Mouse (Mus musculus) ovary, postnatal 10 days (tissue): ENCODE data around the gene Ubxn6.

Source experiments
- DNase-seq: peaks from one replicate; pipeline ENCODE4 v3.0.0; 2022; ENCODE audit warnings: low spot score

Ubxn6 gene

DNA sequence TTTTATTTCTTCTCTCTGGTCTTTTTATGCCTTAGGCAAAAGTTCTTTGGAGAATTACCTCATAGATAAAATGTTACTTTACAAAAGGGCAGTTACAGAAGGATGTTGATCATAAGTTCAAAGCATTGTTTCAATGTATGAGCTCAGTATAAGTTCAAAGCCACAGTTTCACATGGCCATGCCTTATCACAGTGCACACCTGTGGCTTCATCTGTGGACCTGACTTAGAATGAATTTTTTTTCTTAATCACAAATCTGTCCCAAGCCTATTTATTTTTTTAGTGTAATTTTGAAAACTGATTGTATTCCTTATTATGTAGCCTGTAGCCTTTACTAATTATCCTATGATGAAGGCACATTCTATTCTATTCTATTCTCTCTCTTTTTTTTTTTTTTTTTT is 19.9 kb downstream of the Ubxn6 start:
- no peak for DNase-seq

- DNase-seq = no peak
Observed at GRCm38 (mm10) chr17:56051369-56051768, 23.5 kb downstream of the Ubxn6 start.

DNA sequence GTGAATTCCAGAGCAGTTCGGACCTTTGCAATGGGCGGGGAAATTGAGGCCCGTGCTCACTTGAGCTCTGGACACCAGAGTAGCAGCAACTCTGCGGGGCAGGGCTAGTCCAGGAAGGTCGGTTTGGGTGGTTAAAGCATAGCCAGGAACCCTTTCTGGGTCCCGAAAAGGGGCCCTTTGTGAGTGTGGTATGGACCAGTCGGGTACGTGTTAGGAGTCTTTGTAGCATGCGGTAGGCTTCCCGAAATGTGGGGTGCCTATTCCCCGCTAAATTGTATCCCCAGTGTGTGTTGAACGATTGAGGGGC is 34.0 kb downstream of the Ubxn6 start:
- no peak for DNase-seq

DNA sequence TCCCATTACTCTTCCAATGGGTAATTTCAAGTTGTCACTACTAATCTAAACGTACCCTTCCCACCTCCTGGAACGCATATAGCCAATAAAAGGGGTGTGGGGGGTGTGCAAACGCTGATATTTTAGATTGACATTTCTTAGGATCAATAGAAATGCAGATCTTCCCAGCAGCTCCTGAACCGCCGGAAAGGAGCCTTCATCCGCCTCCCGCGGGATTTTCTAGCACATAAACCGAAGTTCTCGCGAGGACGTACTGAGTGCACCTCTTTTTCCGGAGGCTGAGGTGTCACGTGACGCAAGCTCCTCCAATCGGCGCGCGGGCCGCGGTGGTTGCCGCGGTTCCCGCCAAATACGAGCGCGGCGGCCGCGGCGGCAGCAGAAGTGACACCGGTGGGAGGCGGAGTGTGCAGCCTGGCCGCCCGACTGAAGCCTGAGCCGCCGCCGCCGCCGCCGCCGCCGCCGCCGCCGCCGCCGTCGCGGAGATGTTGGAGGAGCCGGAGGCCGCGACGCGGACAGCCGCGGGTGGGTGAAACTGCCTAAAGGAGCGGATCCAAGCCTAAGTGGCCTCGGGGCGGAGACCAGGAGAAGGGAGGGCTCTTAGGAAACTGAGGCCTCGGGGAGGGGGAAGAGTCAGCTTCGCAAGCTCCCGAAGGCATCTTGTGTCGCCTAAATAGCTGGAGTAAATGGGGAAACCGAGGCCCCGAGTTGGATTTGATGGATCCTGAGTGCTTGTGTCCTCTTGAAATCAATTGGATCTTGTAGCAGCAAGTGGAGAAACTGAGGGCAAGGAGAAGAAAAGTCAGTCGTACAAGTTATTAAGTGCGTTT is 34.6 kb downstream of the Ubxn6 start, which contains the start of gene Chaf1a:
Gene Chaf1a (plus strand): TSS at position 410 of the 827 bp plus-strand sequence.
- peak; percentile 87 for DNase-seq

GRCm38 (mm10) chr17:56039345-56039744 is 35.5 kb downstream of the Ubxn6 start:
- no peak for DNase-seq

GRCm38 (mm10) chr17:56038583-56039261 is 36.1 kb downstream of the Ubxn6 start:
- no peak for DNase-seq

DNA sequence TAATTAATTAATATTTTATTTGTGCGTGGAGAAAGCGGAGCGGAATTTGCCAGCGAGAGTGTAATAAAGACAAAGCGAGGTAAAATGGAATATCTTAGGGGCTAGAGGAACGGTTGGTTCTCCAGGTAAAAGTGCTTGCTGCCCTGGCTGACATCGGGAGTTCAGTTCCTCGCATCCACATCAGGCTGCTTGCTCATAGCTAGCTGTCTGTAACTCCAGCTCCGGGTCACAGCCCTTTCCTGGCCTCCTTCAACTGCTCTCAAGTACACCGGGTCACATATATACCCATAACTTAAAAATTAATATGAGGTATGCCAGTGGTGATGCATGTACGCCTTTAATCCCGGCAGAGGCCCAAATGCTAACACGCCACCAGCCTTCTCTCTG is 37.9 kb downstream of the Ubxn6 start:
- DNase-seq = no peak

DNA sequence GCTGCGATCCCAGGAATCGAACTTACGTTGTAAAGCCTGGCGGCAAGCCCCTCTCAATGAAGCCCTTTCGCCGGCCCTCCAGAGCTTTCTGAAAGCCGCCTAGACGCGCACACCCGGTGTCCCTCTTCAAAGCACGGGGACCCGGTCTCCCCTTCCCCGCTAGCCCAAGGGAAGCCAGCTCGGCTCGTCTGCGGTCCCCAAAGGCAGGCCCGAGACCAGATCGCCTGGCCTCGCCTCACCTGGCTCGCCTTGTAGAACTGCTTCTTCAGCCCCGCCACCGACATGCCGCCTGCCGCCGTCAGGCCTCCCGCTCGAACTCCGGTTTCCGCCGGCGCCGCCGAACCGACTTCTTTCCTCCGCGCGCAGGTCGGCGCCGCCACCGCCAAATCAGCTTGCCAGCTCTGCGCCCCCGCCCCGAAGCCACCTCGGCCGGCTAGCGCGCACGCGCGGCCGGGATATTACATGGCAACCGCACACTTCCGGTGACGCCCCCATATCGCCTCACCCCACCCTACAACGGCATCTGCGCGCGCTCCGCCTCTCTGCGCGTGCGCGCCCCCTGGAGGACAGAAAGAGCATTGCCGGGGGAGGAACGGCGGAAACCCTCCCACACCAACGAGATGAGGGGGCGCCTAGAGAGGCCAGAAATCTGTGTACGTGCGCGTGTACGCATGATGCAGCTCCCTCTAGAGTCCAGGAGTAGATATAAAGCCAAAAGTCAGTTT is 38.5 kb downstream of the Ubxn6 start, which contains the start of gene Sh3gl1:
Gene Sh3gl1 (minus strand): TSS at position 460 of the 725 bp plus-strand sequence.
- DNase-seq = peak; percentile 97

- DNase-seq = no peak
Observed at GRCm38 (mm10) chr17:56035216-56035615, 39.6 kb downstream of the Ubxn6 start.

DNA sequence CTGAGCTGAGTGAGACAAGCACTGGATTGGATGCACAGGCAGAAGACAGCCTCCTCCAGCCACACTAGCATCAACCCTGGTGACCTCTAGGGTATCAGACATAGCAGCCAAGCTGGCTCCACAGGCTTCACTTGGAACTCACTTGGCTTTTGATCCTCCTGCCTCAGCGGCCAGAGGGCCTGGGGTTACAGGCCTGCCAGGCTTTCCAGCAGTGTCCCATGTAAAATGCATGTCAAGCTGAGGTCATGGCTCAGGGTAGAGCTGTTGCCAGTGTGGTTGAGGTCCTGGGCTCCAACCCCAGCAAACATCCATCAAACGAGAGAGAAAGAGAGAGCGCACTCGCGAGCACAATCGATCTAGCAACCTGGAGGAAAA is 40.1 kb downstream of the Ubxn6 start:
- DNase-seq = no peak

GRCm38 (mm10) chr17:56034040-56034725 is 40.6 kb downstream of the Ubxn6 start:
- DNase-seq = no peak

DNA sequence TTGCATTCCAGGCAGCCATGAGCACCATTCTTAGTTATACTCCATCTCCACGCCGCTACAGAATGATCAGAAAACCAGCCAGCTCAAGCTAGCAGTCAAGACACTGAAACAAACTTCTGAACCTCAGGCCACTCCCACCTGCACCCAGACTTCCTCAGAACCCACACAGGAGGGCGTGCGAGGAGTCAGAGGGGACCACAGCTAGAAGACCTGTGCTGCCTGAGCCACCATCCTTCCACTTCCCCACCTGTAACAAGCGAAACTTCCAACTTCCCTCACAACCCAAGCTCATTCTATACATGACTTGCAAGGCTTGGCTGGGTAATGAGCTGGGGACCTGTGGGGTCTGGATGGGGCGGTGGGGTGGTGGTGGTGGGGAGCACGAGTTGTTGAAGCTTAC is 42.0 kb downstream of the Ubxn6 start:
- DNase-seq = no peak

- DNase-seq = no peak
Observed at GRCm38 (mm10) chr17:56032127-56032733, 42.6 kb downstream of the Ubxn6 start.

GRCm38 (mm10) chr17:56031431-56031830 is 43.4 kb downstream of the Ubxn6 start:
- no peak for DNase-seq

DNA sequence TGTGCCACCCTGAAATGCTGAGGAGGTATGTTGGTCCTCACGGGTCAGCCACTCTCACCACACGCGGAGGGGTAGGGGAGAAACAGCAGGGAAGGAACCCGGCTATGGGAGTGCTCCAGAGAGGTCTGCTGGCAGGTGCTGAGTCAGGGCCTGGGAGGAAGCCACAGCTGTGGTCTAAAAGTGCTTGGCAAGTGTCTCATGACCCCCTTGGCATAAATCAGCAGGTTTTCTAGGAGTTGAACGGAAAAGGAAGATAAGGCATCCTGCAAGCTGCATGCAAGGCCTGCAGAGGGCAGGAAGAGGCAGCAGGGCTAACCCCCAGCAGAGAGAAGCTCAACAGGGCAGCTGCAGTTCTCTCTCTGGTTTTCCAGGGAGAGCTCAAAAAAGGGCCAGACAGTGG is 43.9 kb downstream of the Ubxn6 start:
- DNase-seq = no peak

DNA sequence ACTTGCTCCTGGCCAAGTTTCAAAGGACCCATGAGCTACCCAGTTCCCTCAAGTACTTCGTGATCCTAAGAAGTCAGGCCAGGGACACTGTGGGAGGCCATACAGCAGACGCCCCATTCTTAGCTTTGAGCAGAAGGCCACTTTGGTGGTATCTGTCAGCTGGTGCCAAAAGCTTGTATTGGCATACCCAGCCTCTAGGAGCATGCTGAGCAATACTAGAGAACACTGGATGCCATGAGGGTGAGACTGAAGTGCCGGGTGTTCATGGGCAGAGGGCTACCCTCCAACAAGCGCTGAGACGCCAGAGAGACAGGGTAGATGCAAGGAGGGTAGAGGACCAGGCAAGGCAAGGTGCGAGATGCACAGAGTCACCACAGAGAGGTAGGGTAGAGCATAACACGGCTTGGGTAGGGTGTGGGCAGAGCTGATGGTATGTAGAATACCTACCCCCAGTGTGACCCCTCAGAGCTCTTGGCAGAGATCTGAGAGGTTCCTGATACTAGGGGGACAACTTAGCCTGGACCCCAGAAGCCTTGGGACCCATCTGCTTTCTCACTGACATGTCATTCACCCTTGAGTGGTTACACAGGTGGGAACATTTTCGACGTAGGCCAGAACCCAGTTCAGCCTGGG is 44.5 kb downstream of the Ubxn6 start:
- DNase-seq = no peak

- no peak for DNase-seq
Observed at GRCm38 (mm10) chr17:56027801-56028441, 46.9 kb downstream of the Ubxn6 start.

- no peak for DNase-seq
Observed at GRCm38 (mm10) chr17:56026881-56027280, 47.9 kb downstream of the Ubxn6 start.

DNA sequence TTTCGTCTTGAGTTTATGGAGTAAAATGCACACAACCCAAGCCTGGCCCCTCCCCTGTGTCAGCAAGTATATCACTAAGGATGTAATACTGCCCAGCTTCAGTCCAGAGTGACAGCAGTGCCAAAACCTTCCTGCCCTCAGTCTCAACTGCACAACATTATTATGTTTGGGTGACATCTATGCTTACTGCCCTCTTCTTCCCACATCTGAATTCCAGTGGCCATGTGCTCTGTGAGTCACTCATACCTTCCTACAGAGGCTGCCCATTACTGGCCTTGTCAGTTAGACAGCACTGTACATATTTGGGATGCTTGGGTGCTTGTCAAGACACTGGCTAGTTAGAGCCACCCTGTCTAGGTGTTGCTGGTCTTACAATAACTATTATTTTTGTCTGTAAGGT is 48.5 kb downstream of the Ubxn6 start:
- DNase-seq = no peak

DNA sequence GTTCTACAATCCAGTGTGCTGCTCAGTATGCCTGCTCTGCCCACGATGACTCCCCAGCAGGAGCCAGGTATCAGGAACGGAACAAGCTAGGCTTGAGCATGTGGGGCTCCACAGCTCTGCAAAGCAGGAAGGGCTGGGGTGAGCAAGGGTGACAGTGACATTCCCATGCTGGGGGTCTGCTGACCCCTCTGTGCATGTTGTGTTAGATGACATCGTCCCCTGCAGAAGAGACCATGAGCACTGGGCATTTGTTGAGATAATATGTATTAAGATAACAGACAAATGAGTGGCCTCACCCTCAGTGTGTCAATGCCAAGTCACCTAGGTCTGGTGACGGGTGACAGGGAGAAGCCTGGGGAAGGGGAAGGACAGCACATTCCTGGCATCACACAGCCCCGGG is 49.9 kb downstream of the Ubxn6 start:
- no peak for DNase-seq

DNA sequence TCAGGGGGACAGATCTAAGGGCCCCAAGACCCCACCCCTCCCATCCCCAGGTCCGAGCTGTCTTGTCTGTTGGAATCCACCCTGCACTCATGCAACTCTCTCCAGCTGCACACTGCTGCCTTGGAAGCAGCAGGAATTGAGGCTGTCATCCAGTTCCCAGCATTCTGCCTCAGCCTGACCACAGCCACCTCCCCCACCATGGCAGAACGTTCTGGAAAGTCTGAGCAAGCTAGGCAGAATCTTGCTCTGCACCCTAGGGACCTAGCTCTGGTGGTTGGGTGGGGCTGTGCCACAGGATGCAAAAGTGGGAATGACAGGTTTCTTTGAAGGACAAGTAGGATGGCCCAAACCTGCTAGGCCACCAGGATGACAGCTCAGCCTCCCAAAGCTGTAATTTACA is 50.4 kb downstream of the Ubxn6 start:
- DNase-seq = no peak
